Mouse (Mus musculus): ENCODE data around the gene Zc3h18. TPM values are rescaled to one million over a fixed set of nuclear protein-coding genes. Genes with fewer than 3 reads are reported as not detected.

Zc3h18 gene
- polyA plus RNA-seq, 1 experiment from 2014 or later: 47.4 TPM

GRCm38 (mm10) chr8:122464985-122465384, 88.6 kb downstream of the Zc3h18 start:
- Histone ChIP-seq H3K4me1 (peaks cover 10% of the 10 kb centered on the region), H3K4me2 (no peak overlapping the region), H3K9ac (no peak overlapping the region), H3K9me3 (replicated peaks) (no peaks in the 10 kb centered on the region), H3K27me3 (peaks cover 43% of the 10 kb centered on the region), H3K36me3 (ENCODE audit: poor library complexity, severe bottlenecking) (peaks cover 41% of the 10 kb centered on the region), H3K27ac (no peak overlapping the region), H3K4me3 (no peak overlapping the region)
- no peak for ATAC-seq
- WGBS: 78% methylated on average over 7 of the region's 7 CpGs

Other genes with a start within 250 kb of the Zc3h18 start
- 0.48 and 0.49 TPM in 2 replicates for gene Zfpm1, start 94.5 kb upstream of the Zc3h18 start, polyA plus RNA-seq (2015; fragmentation: Nextera tagmentation; extraction: Ambion mirVana)
- not detected in 2 replicates for gene Trhr2, start 15.9 kb upstream of the Zc3h18 start, polyA plus RNA-seq (2015; fragmentation: Nextera tagmentation; extraction: Ambion mirVana)
- gene Il17c, start 45.4 kb downstream of the Zc3h18 start, polyA plus RNA-seq (2015; fragmentation: Nextera tagmentation; extraction: Ambion mirVana): not detected in 2 replicates
- 28.8 and 33.9 TPM in 2 replicates for gene Cyba, start 56.3 kb downstream of the Zc3h18 start, polyA plus RNA-seq (2015; fragmentation: Nextera tagmentation; extraction: Ambion mirVana)
- gene Mvd, start 66.8 kb downstream of the Zc3h18 start, polyA plus RNA-seq (2015; fragmentation: Nextera tagmentation; extraction: Ambion mirVana): 38.3 and 42.2 TPM in 2 replicates
- gene Snai3, start 84.1 kb downstream of the Zc3h18 start, polyA plus RNA-seq (2015; fragmentation: Nextera tagmentation; extraction: Ambion mirVana): 0.10 TPM in 1 of 2 replicates, not detected in the other
- 33.6 and 36.1 TPM in 2 replicates for gene Rnf166, start 99.5 kb downstream of the Zc3h18 start, polyA plus RNA-seq (2015; fragmentation: Nextera tagmentation; extraction: Ambion mirVana)
- gene Ctu2, start 99.5 kb downstream of the Zc3h18 start, polyA plus RNA-seq (2015; fragmentation: Nextera tagmentation; extraction: Ambion mirVana): 69.1 and 69.9 TPM in 2 replicates
- 1.4 and 2.0 TPM in 2 replicates for gene Piezo1, start 174.7 kb downstream of the Zc3h18 start, polyA plus RNA-seq (2015; fragmentation: Nextera tagmentation; extraction: Ambion mirVana)
- 29.1 and 32.3 TPM in 2 replicates for gene Cdt1, start 191.4 kb downstream of the Zc3h18 start, polyA plus RNA-seq (2015; fragmentation: Nextera tagmentation; extraction: Ambion mirVana)
- 193 and 198 TPM in 2 replicates for gene Aprt, start 200.3 kb downstream of the Zc3h18 start, polyA plus RNA-seq (2015; fragmentation: Nextera tagmentation; extraction: Ambion mirVana)
- gene Galns, start 234.9 kb downstream of the Zc3h18 start, polyA plus RNA-seq (2015; fragmentation: Nextera tagmentation; extraction: Ambion mirVana): 3.0 and 3.2 TPM in 2 replicates
- gene Trappc2l, start 235.0 kb downstream of the Zc3h18 start, polyA plus RNA-seq (2015; fragmentation: Nextera tagmentation; extraction: Ambion mirVana): 69.3 and 79.6 TPM in 2 replicates
- not detected in 2 replicates for gene Pabpn1l, start 246.1 kb downstream of the Zc3h18 start, polyA plus RNA-seq (2015; fragmentation: Nextera tagmentation; extraction: Ambion mirVana)

Data from forebrain, embryonic 13.5 days (tissue).